Mouse (Mus musculus) left cerebral cortex, adult 11 months (tissue): Measurements from ENCODE around the gene Pde8b.

ENCODE experiments used
- DNase-seq: peaks from one replicate; pipeline ENCODE4 v3.0.0; 2022; ENCODE audit warnings: low spot score

Pde8b gene

GRCm38 (mm10) chr13:95081082-95081481, 169.1 kb downstream of the Pde8b start:
- DNase-seq: no peak

DNA sequence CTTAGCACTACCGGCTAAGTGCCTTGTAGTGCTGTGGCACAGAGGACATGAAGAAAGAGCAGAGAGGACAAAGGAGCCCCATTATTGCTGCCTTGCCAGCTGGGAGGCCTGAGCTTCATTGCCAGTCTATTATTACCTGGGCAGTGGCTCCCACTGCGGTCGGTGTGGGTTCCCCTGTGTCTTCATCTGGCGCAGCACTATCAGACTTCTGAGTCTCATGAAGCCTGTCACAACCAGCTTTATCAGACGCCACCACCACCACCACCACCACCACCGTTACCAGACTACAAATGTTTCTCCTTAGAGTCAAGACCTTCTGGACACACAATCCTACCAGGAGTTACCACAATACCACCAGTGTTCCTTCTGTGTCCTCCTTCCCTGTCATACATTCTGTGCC, 171.6 kb downstream of the Pde8b start:
- no peak for DNase-seq

GRCm38 (mm10) chr13:95077688-95078087, 172.4 kb downstream of the Pde8b start:
- no peak for DNase-seq

DNA sequence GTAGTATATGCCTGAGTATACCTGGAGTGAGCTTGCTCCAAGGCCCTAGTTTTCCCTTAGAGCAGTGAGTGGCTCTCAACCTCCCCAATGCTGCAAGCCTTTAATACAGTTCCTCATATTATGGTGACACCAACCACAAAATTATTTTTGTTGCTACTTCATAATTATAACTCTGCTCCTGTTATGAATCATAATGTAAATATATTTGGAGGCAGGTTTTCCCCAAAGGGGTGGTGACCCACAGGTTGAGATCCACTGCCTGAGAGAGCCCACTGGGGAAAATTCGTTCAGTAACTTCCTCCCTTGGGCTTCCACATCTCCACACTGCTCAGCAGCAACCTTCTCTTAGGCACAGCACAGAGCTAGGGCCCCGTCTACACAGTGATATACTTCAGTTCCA, 174.0 kb downstream of the Pde8b start:
- no peak for DNase-seq

- DNase-seq: no peak
Observed at GRCm38 (mm10) chr13:95073445-95074172, 176.5 kb downstream of the Pde8b start.

GRCm38 (mm10) chr13:95070268-95070667, 179.9 kb downstream of the Pde8b start:
- no peak for DNase-seq

- DNase-seq: no peak
Observed at GRCm38 (mm10) chr13:95067854-95068253, 182.3 kb downstream of the Pde8b start.

DNA sequence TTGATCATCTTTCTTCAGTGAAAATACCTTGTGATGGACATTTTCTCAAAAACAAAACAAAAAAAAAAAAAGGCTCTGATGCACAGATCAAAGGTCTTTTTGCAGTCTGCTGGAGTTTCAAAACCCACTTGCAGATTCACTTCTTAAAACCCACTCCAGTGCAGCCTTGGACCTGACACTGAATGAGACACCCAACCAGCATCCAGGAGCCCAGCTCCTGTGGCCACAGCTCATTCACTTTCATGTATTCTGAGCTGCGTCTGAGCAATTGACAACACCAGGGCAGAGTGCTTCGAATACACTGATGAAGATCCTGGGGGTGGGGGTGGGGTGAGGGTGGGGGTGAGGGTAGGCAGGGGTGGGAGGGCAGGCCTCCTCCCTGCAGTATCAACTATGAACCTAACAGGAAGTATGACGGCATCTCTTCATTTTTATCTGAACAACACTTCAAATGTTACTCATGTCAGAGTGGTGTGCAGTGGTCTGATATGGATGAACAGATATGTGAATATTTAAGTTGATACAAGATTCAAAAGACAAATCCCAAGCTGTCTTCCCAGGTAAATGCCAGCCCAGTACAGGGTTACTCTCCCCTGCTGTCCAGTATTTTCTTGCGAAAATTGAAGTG, 186.6 kb downstream of the Pde8b start:
- no peak for DNase-seq

- DNase-seq: no peak
Observed at GRCm38 (mm10) chr13:95058885-95059284, 191.3 kb downstream of the Pde8b start.

DNA sequence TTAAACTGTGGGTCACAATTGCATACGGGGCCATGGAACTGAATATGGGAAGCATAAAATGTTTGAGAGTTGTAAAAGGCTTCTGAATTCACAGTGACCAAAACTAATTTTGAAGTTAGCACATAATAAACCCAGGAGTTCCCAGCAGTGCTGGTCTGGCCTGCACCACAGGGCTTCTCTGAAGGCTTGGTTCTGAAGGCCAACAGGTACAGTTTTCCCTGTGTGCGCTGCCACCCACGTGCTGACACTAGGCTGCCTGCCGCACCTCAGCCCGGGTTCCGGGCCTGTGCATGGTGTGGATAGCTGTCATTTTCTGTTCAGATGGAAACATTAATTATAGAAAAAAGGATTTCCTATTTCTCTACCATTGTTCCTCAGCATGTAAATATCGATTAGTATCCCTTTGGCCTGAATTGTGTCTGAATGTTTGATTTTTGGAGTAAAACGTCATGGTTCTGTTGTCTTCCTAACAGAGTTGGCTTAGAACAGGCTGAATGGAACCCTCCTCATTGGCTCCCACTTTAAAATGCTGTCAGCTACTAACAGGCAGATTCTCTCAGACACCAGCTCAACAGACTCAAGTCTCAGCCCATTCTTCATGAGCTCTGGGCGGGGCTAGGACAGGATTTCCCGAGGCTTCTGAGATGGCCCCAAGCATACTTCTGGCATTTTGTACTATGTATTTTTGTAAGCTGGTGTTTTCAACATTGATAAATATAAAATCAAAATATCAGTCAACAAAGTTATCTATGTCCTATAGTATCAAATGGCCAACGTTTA, 193.4 kb downstream of the Pde8b start:
- DNase-seq: no peak

DNA sequence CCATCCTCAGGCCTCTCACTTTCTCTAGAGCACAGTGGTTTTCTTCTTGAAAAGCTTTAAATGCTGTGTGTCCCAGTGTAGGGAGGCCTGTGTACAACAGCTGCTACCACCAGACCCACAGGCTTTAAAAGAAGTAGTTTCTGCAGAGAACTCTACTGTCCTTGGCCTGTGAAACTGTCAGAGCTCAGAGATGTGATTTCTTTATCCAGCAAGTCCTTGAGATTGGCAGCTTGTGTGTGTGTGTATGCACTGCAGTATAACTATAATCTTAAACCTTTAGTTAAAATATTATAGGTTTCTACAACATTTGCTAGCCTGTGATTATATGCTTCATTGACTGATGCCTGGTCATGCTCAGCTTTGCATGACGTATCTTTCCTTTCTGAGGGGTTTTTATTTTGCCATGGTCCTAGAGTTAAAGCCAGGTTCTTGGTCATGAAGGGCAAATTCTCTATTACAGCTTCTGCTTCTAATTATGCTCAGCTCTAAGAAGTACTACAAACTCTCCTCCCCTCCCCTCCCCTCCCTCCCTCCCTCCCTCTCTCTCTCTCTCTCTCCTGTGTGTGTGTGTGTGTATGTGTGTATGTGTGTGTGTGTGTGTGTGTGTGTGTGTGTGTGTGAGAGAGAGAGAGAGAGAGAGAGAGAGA, 194.3 kb downstream of the Pde8b start:
- no peak for DNase-seq

- no peak for DNase-seq
Observed at GRCm38 (mm10) chr13:95052421-95052820, 197.7 kb downstream of the Pde8b start.

GRCm38 (mm10) chr13:95050398-95050797, 199.7 kb downstream of the Pde8b start:
- no peak for DNase-seq

DNA sequence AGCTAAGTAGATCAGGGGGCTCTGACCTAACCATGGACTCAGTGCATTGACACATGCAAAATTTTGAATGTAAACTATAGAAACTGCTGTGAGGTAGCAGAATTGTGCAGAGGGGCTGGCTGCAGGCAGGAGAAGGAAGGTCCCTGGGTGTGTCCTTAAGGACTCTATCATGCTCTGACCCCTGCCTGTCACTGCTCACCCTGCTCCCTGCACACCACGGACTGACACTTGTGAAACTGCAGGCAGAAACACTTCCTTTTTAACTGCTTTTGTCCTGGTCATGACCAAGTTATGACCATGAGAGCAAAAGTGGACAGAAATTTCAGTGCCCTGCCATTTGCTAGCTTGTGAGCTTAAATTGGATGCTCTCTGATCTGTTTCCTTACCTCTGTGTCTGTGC, 206.0 kb downstream of the Pde8b start:
- DNase-seq: no peak

- no peak for DNase-seq
Observed at GRCm38 (mm10) chr13:95040140-95040738, 209.9 kb downstream of the Pde8b start.

- DNase-seq: no peak
Observed at GRCm38 (mm10) chr13:95038200-95038599, 211.9 kb downstream of the Pde8b start.

DNA sequence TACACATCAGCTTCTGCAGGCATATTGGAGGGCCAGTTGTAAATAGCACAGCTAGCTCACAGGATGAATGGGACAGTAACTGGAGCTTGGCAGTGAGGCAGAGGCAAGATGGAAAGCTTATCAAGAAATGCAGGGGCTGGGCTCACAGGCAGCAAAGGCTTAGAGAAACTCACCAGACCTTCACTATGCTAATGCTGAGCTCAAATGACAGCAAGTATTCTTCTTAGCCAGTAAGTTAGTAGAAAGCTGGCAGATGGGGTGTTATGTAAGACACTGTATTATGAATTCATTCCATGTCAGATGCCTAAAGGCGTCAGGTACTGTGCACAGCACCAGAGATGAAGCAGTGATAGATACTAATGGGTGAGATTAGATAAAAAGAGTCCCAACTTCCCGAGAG, 215.4 kb downstream of the Pde8b start:
- DNase-seq: peak; percentile 79

- no peak for DNase-seq
Observed at GRCm38 (mm10) chr13:95034094-95034493, 216.0 kb downstream of the Pde8b start.

- DNase-seq: no peak
Observed at GRCm38 (mm10) chr13:95032973-95033372, 217.2 kb downstream of the Pde8b start.

DNA sequence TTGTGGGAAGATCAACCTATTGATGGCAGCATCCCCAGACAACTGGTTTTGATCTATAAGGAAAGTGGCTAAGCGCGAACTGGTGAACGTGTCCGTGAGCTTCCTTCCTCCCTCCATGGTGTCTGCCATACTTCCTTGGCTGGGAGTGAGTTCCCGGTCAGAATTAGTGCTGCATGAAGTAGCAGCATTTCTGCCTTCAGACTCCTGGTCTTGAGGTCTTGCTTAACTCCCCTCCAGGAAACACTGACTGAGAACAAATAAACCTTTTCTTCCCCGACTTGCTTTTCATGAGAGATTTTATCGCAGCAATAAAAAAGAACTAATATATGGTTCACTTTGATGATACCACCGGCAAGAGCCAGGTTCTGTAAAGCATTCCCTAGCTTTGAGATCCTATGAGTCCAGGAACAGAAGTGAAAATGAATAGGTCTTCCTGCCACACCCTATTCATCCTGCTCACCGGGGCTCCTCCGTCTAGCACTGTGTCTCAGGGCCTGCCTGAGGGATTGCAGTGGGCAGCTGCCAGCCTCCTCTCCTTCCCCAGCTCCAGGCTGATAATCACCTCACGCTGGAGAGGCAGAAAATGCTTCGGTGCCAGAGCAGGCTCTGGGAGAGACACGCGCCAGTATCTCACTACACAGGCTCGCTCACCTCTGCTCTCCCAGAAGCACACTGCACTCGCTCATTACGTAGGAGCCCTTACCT, 217.9 kb downstream of the Pde8b start:
- DNase-seq: no peak

DNA sequence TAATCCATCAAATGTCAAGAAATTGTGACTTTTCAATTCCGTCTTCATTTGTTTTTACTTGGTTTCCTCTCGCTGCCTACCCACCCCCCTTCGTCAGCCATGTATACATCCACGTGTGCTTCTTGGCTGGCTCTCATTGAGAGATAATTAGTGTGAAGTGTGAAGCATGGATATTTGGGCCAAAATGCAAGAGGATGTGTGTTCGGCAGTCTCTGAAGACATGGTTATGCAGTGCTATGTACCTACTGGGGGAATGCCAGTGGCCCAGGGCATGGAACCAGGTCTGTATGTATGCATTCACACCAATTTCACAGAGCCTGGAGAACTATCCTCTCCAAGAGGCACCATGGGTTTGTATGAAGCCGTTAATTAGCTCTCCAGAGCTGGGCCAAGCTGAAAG, 219.3 kb downstream of the Pde8b start:
- no peak for DNase-seq

DNA sequence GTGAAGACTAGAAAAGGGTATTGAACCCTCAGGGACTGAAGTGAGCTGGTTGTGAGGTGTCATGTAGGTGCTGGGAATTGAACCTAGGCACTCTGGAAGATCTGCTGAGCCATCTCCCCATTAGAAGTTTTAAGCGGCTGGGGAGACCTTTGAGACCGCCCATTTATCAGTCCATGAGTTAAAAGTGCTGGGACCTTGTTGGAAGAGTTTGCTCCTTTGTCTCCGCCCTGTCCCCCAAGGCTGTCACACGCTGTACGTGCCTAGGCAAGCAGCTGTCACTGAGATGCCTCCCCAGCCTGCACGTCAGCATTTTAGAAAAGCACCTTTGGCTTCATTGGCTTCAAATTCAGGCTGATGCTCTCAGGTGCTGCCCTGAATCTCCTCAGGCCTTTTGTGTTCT, 229.9 kb downstream of the Pde8b start:
- DNase-seq: no peak
